Mouse (Mus musculus) thymus, adult 2 months (tissue): ENCODE data around the gene Whamm. TPM values are rescaled to one million over a fixed set of nuclear protein-coding genes. Genes with fewer than 3 reads are reported as not detected.

ENCODE experiments used
- DNase-seq: peaks from one replicate; pipeline ENCODE4 v3.0.0; 2021
- H3K27ac ChIP-seq: fragments of 200-500 bp; 2 replicates; pipeline ENCODE4 v1.5.1; 2012; ENCODE audit warnings: low read length, control low read depth; ENCODE audit not compliant: control insufficient read depth, insufficient read depth
- H3K27me3 ChIP-seq: fragments of 200-500 bp; 2 replicates; pipeline ENCODE4 v1.6.1; 2012; ENCODE audit warnings: mild to moderate bottlenecking, low read length, moderate library complexity, mixed read lengths; ENCODE audit not compliant: control insufficient read depth, insufficient read depth
- H3K36me3 ChIP-seq: fragments of 200-500 bp; 2 replicates; pipeline ENCODE4 v1.6.1; 2012; ENCODE audit warnings: mild to moderate bottlenecking, low read length, moderate library complexity; ENCODE audit not compliant: control insufficient read depth, insufficient read depth
- H3K4me1 ChIP-seq: fragments of 200-500 bp; replicated peaks from 2 replicates; pipeline ENCODE4 v1.6.1; 2012; ENCODE audit warnings: low read length; ENCODE audit not compliant: control insufficient read depth, insufficient read depth
- H3K4me3 ChIP-seq: fragments of 200-500 bp; 2 replicates; pipeline ENCODE4 v1.5.1; 2012; ENCODE audit warnings: mild to moderate bottlenecking, low read length, control low read depth, moderate library complexity; ENCODE audit not compliant: control insufficient read depth, insufficient read depth
- CTCF ChIP-seq: fragments of 200-500 bp; IDR thresholded peaks from 2 replicates; pipeline ENCODE4 v1.5.1; 2012; ENCODE audit warnings: mild to moderate bottlenecking, control low read depth, low read length, moderate library complexity, borderline replicate concordance; ENCODE audit not compliant: control insufficient read depth, poor library complexity, insufficient read depth; ENCODE audit errors: extremely low read depth
- POLR2A ChIP-seq: fragments of 200-500 bp; IDR thresholded peaks from 2 replicates; pipeline ENCODE4 v1.6.1; 2012; ENCODE audit warnings: mild to moderate bottlenecking, low read length, control low read depth, moderate library complexity; ENCODE audit not compliant: control insufficient read depth, poor library complexity, insufficient read depth; ENCODE audit errors: extremely low read depth
- WGBS: fragments of 180-500 bp; shearing (Covaris S2); methylation state at CpG from one replicate; pipeline ENCODE4 v1.1.7; 2018; 5-methylcytosine and 5-hydroxymethylcytosine counted together
- polyA plus RNA-seq: library from polyadenylated mRNA; depleted of rRNA; stranded (reverse); fragments of >200 nt; gene quantifications from 2 replicates; pipeline ENCODE4 v1.2.3, GENCODE M21; 2012

Gene Whamm
- polyA plus RNA-seq, 1 experiment = 29.8 TPM

GRCm38 (mm10) chr7:81585326-81585725 lies 14.3 kb downstream of the Whamm start:
- 98% methylated on average over 7 of the region's 7 CpGs for WGBS
- Histone ChIP-seq H3K27ac (no peak overlapping the region), H3K36me3 (peaks cover 36% of the 10 kb centered on the region), H3K27me3 (no peaks in the 10 kb centered on the region), H3K4me3 (no peak overlapping the region), H3K4me1 (no peaks in the 10 kb centered on the region)
- TF ChIP-seq POLR2A = no peak
- no peak for TF ChIP-seq CTCF
- no peak for DNase-seq

- H3K27me3 ChIP-seq = no peaks in the 10 kb centered on the region
- DNase-seq = no peak
- H3K36me3 ChIP-seq = peaks cover 52% of the 10 kb centered on the region
- no peak overlapping the region for H3K4me3 ChIP-seq
- 96% methylated on average over 4 of the region's 4 CpGs for WGBS
- no peak for TF ChIP-seq POLR2A
- no peak for TF ChIP-seq CTCF
- H3K4me1 ChIP-seq = no peaks in the 10 kb centered on the region
- H3K27ac ChIP-seq = no peak overlapping the region
These were observed 16.2 kb downstream of the Whamm start for GRCm38 (mm10) chr7:81587238-81587637.

- peaks cover 63% of the 10 kb centered on the region for H3K36me3 ChIP-seq
- WGBS = 97% methylated on average over 9 of the region's 9 CpGs
- H3K4me1 ChIP-seq = no peaks in the 10 kb centered on the region
- DNase-seq = no peak
- no peak overlapping the region for H3K27ac ChIP-seq
- H3K4me3 ChIP-seq = no peak overlapping the region
- TF ChIP-seq POLR2A = no peak
- no peak for TF ChIP-seq CTCF
- H3K27me3 ChIP-seq = no peaks in the 10 kb centered on the region
These were observed 21.6 kb downstream of the Whamm start for GRCm38 (mm10) chr7:81592686-81593085.

GRCm38 (mm10) chr7:81593387-81593786 lies 22.3 kb downstream of the Whamm start:
- no peak overlapping the region for H3K4me3 ChIP-seq
- no peak for DNase-seq
- no peaks in the 10 kb centered on the region for H3K27me3 ChIP-seq
- peaks cover 60% of the 10 kb centered on the region for H3K36me3 ChIP-seq
- no peak overlapping the region for H3K27ac ChIP-seq
- 94% methylated on average over 8 of the region's 8 CpGs for WGBS
- no peaks in the 10 kb centered on the region for H3K4me1 ChIP-seq
- TF ChIP-seq POLR2A (no peak), CTCF (no peak)

GRCm38 (mm10) chr7:81595056-81595455 lies 24.0 kb downstream of the Whamm start:
- DNase-seq = no peak
- Histone ChIP-seq H3K36me3 (peaks cover 58% of the 10 kb centered on the region), H3K27ac (no peak overlapping the region), H3K27me3 (no peaks in the 10 kb centered on the region), H3K4me3 (no peak overlapping the region), H3K4me1 (no peaks in the 10 kb centered on the region)
- 96% methylated on average over 5 of the region's 5 CpGs for WGBS
- no peak for TF ChIP-seq POLR2A
- no peak for TF ChIP-seq CTCF

- Histone ChIP-seq H3K36me3 (peaks cover 51% of the 10 kb centered on the region), H3K4me1 (no peaks in the 10 kb centered on the region), H3K27ac (no peak overlapping the region), H3K27me3 (no peaks in the 10 kb centered on the region), H3K4me3 (no peak overlapping the region)
- no peak for TF ChIP-seq CTCF
- no peak for TF ChIP-seq POLR2A
- no peak for DNase-seq
- 96% methylated on average over 6 of the region's 6 CpGs for WGBS
These were observed 25.0 kb downstream of the Whamm start for GRCm38 (mm10) chr7:81596086-81596485.

- WGBS = 100% methylated on average over 1 of the region's 1 CpGs
- peaks cover 35% of the 10 kb centered on the region for H3K36me3 ChIP-seq
These were observed 26.6 kb downstream of the Whamm start for GRCm38 (mm10) chr7:81597660-81598059.

More at GRCm38 (mm10) chr7:81597660-81598059, 26.6 kb downstream of the Whamm start:
- Histone ChIP-seq H3K27me3 (no peaks in the 10 kb centered on the region), H3K4me3 (no peak overlapping the region), H3K4me1 (no peaks in the 10 kb centered on the region), H3K27ac (no peak overlapping the region)
- no peak for DNase-seq
- no peak for TF ChIP-seq CTCF
- TF ChIP-seq POLR2A = no peak
